Mouse (Mus musculus) regulatory T cell (primary cell): Measurements from ENCODE around the gene Col5a3.

ENCODE experiments used
- in situ Hi-C: fragments of 300-600 bp; cut with MboI, MseI; formaldehyde crosslinking; loops from one replicate; pipeline ENCODE4 v1.15.1; 2025; ENCODE audit warnings: high pct_unique_total_duplicates

Gene Col5a3

DNA sequence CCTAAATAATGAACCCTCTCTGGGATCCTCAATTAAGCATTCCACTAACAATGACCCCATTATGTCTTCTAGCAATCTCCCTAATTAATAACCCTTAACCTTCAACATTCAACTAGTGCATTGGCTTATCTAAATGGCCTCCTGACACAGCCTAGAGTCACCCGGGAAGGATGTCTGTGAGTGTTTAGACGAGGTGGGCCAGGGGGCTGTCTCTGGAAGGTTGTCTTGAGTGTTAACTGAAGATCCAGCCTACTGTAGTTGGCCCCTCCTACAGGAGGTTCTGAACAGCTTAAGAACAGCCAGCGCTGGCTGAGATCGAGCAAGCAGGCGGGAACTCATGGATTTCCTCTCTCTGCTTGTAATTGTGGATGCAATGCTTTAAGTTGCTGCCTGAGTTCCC lies 9.2 kb downstream of the Col5a3 start:
- in situ Hi-C loops = no loop called here

DNA sequence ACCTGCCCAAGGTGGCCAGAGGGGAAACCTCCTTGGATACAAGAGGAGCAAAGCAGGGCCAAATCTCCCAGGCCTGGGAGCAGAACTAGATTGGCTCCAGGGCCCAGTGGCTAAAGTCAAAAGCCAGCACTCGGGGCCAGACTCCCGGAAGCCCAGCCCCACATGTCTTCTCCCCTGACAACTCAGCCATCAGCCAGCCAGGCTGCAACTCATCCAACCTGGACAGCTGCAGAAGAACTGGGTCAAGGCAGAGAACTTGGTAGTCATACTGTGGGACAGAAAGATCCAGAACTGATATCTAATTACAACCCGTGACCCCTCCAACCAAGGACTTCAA lies 9.7 kb downstream of the Col5a3 start:
- in situ Hi-C loops = no loop called here

DNA sequence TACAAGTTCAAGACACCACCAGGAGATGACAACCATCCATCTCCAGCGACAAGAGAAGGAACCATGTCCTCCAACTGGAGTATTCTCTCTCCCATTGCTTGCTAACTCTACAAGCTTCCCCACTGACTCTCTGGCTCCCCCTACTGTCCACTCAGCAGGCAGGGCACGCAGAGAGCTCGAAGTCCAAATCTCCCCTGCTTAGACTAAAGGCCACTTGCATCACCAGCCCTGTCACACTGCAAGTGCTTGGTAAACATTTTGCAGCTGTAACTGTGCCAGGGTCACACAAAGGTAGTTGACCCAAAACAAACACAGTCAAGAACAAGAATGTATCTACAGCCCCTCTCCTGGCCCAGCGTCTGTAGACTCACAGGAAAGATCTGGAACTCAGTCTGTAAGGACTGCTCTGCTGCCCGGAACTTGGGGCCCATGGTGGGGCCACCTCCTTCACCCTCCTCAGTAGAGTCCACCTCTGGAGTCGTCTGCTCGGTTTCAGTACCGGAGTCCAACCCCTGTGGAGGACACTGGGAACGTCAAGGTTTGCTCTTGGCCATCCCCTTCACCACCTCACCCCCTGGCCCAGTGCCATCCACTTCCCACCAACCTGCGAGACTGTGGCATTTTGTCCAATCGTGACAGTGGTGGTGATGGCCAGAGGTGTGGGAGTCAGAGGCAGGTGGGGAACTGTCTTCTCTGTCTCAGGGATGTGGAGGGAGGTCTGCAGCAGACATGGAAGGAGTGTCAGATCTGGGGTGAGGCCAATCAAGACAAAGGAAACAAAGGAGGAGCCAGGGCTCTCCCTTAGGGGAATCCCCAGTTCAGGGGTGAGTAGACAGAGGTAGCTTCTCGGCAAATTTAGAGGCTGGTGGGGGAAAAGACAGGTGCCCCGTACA lies 10.4 kb downstream of the Col5a3 start:
- in situ Hi-C loops = no loop called here

DNA sequence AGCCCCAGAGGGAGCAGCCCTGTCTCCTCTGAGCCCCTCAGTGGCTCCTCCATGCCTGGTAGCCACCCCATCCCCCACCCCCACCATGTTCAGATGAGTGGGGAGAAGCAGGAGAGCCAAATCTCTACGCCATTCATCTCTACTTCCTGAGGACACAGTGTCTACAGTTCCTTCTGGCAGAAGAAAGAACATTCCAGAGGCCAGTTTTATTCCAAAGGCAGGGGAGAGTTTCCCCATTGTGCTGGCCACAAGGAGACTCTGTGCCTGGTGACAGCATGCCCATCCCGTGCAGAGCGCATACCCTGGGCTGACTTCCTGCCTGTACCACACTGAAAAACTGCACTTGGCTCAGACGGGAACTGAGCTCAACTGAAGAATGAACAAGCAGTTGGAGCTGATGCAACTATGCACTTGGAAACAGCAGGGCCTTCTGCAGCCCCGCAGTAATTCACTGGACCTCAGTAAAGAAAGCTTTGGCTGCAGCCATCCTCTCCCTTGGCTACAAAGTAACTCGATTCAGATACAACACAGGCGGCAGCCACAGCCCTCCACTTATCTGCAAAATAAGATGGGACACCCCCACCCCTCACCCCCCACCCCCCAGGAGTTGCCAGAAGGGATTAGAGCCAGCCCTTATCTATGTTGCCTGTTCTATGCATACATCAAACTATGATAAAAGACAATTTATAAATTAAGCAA lies 20.6 kb downstream of the Col5a3 start:
- in situ Hi-C loops = no loop called here

DNA sequence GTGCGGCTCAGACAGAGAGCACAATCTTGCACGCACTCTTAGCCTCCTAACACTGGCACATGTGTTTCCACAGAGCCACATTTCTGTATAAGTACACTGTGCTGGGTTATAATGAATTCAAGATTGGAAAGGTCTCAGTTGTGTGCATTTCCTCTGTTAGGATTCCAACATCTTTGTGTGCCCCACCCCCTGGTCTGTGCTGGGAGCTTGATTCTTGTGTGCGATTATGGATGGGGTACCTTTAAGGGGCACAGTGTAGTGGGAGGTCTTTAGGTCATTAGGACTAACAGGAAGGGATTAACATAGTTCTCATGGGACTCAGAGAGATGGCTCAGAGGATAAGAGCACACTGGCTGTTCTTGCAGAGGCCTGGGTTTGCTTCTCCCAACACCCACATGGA lies 24.5 kb downstream of the Col5a3 start:
- in situ Hi-C loops = no loop called here

DNA sequence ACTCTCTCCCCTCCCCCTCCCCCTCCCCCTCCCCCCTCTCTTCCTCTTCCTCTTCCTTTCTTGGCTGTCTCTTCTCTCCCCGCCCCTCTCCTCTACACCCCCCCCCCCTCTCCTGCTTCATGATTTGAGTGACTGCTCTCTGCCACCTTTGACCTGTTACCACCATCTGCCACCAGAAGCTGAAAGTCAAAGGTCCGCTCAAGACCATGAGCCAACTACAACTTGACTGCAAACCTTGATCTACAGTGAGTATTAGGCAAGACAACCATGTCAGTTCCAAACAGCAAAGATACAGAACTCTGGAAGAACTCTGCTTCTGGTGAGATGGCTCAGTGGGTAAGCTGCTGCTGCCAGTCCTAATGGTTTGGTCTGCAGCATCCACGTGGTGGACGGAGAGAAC lies 25.2 kb downstream of the Col5a3 start:
- in situ Hi-C loops = no loop called here

DNA sequence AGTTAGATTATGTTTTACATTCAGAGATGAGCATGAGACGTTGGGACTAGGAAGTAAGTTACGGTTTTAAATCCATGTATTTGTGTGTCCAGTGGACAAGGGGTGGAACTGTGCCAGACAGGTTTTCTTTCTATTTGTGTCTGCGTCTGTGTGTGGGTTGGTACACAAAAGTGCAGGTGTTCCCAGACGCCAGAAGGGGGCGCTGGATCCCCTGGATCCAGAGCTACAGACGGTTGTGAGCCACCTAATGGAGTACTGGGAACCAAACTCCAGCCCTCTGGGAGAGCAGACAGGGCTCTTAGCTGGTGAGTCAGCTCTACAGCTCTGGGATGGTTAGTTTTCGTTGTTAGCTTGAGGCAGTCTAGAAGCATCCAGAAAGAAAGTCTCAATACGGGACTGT lies 26.9 kb downstream of the Col5a3 start:
- in situ Hi-C loops = no loop called here

DNA sequence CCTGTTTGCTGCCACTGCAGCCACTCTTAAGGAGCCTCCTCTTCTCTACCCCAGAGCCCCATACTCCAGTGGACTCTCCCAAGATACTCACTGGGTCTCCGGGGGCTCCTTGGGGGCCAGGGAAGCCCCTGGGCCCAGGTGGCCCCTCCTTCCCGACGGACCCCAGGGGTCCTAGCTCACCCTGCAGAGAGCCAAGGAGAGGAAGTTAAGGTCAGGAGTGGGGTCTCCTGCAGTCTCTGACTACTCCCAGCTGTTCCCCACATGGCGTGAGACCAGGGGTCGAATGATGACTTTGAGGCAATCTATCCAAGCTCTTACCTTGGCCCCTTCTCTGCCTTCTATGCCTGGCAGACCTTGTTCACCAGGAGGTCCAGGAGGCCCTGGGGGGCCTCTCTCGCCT lies 29.8 kb downstream of the Col5a3 start:
- in situ Hi-C loops = no loop called here

DNA sequence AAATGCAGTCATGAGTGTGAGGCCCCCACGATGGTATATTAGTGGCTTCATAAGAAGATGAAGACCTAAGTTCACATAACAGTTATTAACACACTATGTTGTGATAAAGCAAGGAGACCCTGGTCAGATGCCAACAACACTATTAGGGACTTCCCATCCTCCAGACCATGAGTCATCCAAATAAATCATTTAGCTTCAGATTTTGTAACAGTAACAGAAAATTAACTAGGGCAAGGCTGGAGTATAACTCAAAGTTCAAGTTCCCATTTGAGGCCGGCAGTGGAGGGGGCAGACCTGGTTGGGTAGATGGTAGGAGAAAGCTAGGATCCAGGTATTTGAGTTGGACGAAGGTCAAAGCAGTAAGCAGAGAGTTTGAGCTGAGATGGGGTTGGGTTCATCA lies 33.6 kb downstream of the Col5a3 start:
- in situ Hi-C loops = no loop called here

DNA sequence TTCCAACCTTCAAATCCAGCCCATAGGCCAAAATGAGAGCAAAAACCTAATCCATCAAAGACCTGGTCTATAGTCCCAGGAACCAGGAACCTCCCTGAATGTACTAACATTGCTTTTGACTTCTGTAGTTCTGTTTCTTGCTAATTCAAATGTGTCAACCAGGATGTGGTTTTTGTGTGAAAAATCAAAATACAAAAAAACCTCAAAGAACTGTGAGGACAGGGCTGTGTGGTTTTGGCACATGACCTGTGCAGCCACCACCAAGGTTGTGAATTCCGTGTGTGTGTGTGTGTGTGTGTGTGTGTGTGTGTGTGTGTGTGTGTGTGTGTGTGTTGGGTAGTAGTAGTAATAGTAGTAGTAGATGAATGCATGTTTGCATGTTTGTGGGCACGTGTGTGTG lies 49.6 kb downstream of the Col5a3 start:
- in situ Hi-C loops = no loop called here

DNA sequence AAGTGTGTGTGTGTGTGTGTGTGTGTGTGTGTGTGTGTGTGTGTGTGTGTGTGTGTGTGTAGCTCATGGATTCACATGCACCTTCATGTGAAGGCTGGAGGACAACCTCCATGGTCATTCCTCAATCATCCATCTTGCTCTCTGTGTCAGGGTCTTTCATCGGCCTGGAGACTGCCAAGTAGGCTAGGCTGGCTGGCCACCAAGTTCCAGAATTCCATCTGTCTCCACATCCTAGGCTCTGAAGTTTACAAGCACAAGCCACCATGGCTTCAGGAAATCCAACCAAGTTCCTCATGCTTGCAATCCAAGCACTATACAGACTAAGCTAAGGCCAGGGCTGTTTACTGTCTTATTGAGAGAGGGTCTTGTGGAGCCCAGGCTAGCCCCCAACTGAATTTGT lies 51.8 kb downstream of the Col5a3 start:
- in situ Hi-C loops = no loop called here

DNA sequence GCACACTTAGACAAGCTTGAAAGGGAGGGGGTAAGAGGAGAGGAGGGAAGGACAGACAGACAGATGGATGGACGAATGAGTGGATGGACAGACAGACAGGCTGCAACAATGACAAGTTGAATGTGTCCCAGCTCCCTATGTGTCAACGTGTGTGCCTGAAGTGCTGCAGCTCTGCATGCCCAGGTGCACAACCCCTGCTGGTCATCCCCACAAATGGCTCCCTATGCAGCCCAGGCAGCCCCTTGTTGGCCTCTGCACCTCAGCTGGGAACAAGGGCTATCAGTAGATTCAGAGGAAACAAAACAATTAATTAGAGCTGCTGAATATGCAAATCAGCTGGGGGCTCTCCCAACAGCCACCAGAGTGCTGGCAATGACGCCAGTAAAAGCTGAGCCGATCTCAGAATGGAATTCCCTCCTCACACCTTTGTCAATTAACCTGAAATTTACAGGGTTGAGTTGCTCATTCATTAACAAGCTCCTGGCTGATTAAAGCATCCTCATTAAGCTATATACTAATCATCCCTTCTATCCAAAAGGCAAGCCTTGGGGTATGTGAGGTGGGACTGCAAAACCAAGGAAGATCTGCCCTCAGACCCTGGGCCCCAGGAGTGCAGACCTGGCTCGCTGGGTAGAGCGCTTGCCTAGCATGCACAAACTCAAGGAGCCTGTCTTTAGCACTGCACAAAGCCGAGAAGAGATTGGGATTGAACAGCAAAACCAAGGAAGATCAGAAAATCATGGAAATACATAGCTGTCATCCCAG lies 52.5 kb downstream of the Col5a3 start:
- in situ Hi-C loops = no loop called here

DNA sequence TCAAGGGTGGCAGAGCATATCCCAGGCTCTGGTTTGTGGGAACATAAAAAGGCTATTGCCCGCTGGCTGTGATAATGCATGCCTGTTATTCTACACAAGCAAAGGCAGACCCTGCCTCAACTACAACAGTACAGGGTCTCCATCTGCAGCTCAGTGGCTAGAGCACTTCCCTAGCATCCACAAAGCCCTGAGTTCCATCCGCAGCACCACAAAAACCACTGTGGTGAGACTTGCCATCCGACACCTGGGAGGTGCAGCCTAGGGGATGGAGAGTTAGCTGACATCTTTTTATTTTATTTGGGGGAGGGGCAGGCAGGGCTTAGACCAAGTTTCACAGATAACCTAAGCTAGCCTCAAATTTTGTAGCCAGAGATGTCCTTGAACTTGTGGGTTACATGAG lies 53.5 kb downstream of the Col5a3 start:
- in situ Hi-C loops = no loop called here

DNA sequence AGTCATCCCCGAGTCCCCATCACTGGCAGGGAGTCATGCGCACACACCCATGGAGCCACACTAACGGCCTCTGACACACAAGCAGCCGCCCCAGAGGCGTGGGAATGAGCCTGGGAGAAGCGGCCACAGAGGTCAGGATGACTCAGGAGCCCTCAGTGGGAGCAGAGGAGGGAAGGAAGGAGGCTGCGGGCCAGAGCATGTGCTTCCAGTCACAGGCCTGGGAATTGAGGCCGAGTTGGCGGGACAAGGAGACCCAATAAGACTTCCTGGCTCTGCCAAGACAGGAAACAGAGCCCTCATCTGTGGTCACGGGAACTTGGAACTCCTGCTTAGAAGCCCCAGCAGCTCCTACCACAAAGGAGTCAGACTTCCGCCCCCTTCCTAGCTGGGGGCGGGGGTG lies 54.1 kb downstream of the Col5a3 start:
- in situ Hi-C loops = no loop called here

DNA sequence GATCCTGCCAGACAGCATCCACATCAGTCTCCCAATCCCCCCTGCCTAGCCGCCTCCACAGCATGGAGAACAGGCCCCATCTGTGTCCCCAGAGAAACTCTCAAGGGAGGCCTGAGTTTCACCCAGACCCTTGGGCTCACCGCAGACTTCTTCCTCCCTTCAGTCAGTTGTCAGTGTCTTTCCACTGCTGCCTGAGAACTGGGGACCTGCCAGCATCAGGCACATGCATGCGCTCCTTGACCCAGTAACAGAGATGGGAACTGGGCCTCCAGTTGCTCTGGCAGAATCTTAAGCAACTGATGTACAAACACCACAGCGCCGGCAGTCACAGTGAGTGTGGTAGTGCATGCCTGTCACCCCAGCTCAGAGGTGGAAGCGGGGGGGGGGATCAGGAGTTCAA lies 56.0 kb downstream of the Col5a3 start:
- in situ Hi-C loops = loop anchor here (5.0 kb wide), 1 partner anchor 38 kb away; no protein-coding TSS in a partner anchor

DNA sequence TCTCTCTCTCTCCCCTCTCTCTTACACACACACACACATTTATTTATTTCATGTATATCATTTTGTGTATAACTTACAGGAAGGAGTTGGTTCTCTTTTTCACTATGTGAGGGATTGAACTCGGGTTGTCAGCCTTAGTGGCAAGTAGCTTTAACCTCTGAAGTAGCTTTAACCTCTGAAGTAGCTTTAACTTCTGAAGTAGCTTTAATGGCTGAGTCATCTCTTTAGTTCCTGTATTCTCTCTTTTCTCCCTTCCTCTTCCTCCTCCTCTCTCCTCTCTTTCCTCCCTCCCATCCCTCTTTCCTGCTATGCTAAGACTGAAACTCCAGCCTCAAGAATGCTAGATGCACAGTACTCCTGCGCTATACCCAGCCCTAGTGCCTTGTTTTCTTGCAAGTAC lies 56.6 kb downstream of the Col5a3 start:
- in situ Hi-C loops = loop anchor here (5.0 kb wide), 1 partner anchor 39 kb away; no protein-coding TSS in a partner anchor

DNA sequence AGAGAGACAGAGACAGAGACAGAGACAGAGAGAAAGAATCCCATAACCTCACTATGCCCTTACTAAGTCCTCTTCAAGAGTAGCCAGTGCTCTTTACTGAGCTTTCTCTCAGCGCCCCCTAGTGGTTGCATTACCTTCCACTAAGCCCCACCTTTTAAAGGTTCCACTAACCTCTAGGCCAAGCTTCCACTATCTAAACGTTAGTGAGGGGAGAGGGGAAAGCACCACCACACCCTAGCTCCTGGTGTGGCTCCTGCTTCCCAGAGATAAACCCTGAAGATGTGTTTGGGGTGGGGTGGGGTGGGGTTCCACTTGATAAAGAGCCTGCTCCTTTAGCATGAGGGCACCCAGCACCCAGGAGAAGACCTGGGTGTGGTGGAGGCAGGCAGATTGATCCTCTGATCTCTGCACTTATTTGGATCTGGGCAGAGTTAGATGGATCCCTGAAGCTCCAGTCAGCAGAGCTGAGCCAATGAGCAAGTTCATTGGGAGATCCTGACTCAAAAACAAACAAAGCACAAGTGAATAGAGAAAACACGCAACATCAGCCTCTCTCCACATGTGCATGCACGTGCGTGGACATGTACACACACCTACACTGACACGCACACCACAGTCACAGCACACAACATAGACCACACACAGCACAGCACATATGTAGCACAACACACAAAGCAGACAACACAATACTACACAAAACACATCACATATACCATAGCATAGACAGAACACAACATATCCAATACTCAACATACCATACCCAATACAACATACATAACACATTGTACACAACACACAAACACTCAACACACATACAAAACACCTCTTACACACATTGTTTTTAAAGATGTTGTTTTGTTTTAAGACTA lies 57.5 kb downstream of the Col5a3 start:
- in situ Hi-C loops = loop anchor here (5.0 kb wide), 1 partner anchor 40 kb away; no protein-coding TSS in a partner anchor

DNA sequence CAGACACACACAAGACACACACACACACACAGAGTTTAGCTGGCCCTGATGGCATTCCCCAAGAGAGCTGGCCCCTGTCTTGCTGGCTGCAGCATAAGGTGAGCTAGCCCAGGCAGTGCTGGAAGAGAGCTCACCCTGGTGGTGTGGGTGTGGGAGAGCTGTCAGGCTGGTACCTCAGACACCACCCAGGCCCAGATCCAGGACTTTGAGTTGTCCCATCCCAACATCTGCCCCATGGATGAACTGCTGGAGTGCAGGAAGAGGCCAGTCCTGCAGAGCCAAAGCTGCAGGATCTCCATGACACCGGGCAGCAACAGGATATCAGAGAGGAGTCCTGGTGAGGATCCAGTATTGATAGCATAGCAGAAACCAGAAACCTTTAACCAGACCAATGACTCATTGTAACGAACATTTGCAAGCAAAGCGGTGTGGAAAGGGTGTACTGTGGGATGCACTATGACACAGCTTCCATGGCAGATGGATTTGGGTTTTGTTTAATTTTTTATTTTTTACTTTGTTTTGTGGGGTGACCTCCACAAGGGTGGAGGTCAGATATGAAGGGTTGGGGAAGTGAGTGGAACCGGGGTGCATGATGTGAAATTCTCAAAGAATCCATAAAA lies 58.7 kb downstream of the Col5a3 start:
- in situ Hi-C loops = loop anchor here (5.0 kb wide), 1 partner anchor 41 kb away; no protein-coding TSS in a partner anchor

DNA sequence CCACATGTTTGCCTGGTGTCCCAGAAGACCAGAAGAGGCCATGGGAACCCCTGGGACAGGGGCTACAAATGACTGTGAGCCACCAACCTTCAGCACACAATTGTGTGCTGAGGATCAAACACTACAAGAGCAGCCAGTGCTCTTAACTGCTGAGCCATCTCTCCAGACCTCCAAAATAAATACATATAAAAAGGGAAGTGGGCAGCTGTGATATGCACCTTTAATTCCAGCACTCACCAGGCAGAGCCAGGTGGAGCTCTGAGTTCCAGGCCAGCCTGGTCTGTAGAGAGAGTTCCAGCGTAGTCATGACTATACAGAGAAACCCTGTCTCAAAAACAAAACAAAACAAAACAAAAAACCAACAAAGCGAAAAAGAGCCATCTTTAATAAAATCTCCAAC lies 60.5 kb downstream of the Col5a3 start:
- in situ Hi-C loops = no loop called here

DNA sequence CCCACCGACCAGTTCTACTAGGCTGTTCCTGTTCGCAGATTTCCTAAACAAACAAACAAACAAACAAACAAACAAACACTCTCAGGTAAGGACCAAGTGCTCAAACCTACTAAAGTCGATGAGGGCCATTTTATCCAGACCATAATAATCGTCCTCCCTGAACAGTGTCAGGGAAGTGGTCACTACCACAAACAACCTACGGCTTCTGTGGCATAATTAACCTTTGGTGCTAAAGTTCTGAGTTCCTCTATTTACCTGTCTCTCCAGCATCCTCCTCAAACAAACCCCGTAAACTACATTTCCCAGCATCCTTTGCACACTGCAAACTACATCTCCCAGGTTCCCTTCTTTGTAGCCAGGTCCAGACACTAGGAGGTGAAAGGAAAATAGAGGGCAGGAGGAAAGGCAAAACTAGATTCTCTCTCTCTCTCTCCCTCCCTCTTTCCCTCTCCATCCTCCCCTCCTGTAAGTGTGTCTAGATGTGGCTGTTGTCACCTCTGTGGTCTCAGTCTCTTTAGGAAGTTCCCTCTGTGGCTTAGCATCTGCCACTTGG lies 63.3 kb downstream of the Col5a3 start:
- in situ Hi-C loops = no loop called here

DNA sequence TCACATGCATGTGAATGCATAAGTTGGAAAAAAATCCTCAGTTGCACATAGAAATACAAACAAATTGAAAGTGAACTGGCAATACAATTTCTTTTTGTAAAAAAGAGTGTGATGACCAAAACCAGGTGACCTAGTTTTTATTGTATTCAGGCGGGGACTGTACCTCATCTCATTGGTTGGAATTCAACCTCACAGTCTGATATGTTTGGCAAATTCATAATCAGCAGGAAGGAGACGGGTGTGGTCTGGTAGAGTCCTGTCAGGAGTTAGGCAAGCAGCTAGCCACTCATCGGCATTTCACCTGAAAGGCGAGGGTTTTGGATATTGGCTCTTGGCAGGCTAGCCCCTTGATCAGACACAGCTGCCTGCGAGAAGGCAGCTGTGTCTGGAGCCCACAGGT lies 65.7 kb downstream of the Col5a3 start:
- in situ Hi-C loops = no loop called here
